Mouse (Mus musculus) kidney, adult 2 months (tissue): Measurements from ENCODE around the gene Prdm16. TPM values are rescaled to one million over a fixed set of nuclear protein-coding genes. Genes with fewer than 3 reads are reported as not detected.

Experiments used
- DNase-seq: peaks from one replicate; pipeline ENCODE4 v3.0.0; 2021
- H3K27ac ChIP-seq: fragments of 200-500 bp; 2 replicates; pipeline ENCODE4 v1.5.1; 2012; ENCODE audit warnings: low read depth, low read length, control low read depth, inconsistent platforms; ENCODE audit not compliant: insufficient read depth
- H3K27me3 ChIP-seq: fragments of 200-500 bp; replicated peaks from 2 replicates; pipeline ENCODE4 v1.6.1; 2012; ENCODE audit warnings: mild to moderate bottlenecking, moderate library complexity, low read length, inconsistent platforms; ENCODE audit not compliant: control insufficient read depth, insufficient read depth
- H3K36me3 ChIP-seq: fragments of 200-500 bp; 2 replicates; pipeline ENCODE4 v1.6.1; 2012; ENCODE audit warnings: mild to moderate bottlenecking, moderate library complexity, low read length, inconsistent platforms; ENCODE audit not compliant: control insufficient read depth, insufficient read depth
- H3K4me1 ChIP-seq: fragments of 200-500 bp; 2 replicates; pipeline ENCODE4 v1.6.1; 2011; ENCODE audit warnings: low read length; ENCODE audit not compliant: control insufficient read depth, insufficient read depth
- H3K4me3 ChIP-seq: fragments of 200-500 bp; 2 replicates; pipeline ENCODE4 v1.5.1; 2011; ENCODE audit warnings: mild to moderate bottlenecking, low read depth, low read length, control low read depth; ENCODE audit not compliant: insufficient read depth
- CTCF ChIP-seq: fragments of 200-500 bp; conservative IDR thresholded peaks from 2 replicates; pipeline ENCODE4 v1.5.1; 2011; ENCODE audit warnings: low read depth, mild to moderate bottlenecking, control low read depth, low read length, moderate library complexity, mixed read lengths; ENCODE audit not compliant: insufficient read depth, insufficient read length
- POLR2A ChIP-seq: fragments of 200-500 bp; IDR thresholded peaks from one replicate; pipeline ENCODE4 v1.6.1; 2011; ENCODE audit warnings: low read depth, low read length, control low read depth
- WGBS: fragments of 180-500 bp; shearing (Covaris S2); methylation state at CpG from one replicate; pipeline ENCODE4 v1.1.7; 2018; 5-methylcytosine and 5-hydroxymethylcytosine counted together
- polyA plus RNA-seq: library from polyadenylated mRNA; depleted of rRNA; stranded (reverse); fragments of >200 nt; gene quantifications from 2 replicates; pipeline ENCODE4 v1.2.3, GENCODE M21; 2012

Gene Prdm16
- polyA plus RNA-seq, 1 experiment = 7.1 TPM

DNA sequence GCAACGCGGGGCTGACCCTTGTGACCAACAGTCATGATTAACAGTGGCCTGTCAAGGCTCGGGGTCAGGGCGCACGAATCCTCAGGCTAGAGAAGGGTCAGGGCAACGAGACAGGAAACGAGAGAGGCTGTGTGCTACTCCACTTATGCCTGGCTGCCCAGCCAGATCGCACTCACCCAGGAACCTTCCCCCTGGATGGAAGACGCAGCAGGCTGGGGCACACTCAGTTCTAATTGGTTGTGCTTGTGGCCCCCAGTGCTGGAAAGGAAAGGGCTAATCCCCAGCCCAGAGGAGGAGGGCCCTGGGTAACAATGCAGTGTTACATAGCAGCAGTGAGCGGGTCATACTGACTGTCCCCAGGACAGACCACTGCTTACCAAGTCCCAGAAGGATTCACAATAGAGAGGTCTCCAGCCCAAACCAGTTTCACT lies 66.2 kb downstream of the Prdm16 start:
- H3K36me3 ChIP-seq = no peaks in the 10 kb centered on the region
- DNase-seq = peak; percentile 37
- H3K4me3 ChIP-seq = no peak overlapping the region
- H3K27me3 ChIP-seq = no peaks in the 10 kb centered on the region
- 21% methylated on average over 10 of the region's 10 CpGs for WGBS
- H3K4me1 ChIP-seq = no peaks in the 10 kb centered on the region
- H3K27ac ChIP-seq = no peak overlapping the region
- TF ChIP-seq POLR2A = no peak
- no peak for TF ChIP-seq CTCF

DNA sequence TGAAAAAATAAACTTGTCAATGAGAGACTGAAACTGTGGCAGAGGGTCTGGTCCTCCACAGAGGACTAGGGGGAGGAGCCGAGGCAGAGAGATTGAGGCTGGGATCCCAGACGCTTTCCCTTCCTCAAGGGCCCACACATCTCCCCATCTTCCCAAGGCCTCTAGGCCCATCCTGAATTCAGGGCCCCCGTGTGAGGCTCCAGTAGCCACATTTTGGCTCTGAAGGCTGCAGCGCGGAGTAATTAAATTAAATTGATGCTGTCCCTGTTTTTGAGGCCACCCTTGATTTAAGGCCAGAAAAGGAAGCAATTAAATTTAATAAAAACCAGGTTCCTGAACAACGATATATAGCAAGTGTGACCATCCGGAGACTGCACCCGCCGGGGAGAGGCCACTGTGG lies 66.8 kb downstream of the Prdm16 start:
- Histone ChIP-seq H3K36me3 (no peaks in the 10 kb centered on the region), H3K4me1 (no peaks in the 10 kb centered on the region), H3K4me3 (no peak overlapping the region), H3K27me3 (no peaks in the 10 kb centered on the region), H3K27ac (no peak overlapping the region)
- DNase-seq = no peak
- TF ChIP-seq CTCF = no peak
- no peak for TF ChIP-seq POLR2A
- 51% methylated on average over 9 of the region's 9 CpGs for WGBS

DNA sequence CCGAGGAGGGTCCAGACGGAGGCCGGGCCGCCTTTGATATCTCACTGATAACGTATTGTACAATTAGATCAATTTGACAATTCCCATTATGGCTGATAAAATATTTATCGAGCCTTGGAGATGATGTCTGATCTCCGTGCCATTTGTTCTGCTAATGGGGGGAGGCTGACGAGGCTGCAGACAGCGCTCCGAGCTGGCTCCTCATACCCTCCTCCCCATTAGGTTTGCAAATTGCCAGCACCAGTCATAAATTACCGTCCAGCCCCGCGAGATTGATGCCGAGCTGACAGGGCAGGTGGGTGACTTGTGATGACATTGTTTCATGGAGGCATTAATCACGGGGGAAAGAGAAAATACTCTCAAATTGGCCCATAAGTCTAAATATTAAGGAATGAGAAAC lies 67.9 kb downstream of the Prdm16 start:
- Histone ChIP-seq H3K27me3 (no peaks in the 10 kb centered on the region), H3K27ac (no peak overlapping the region), H3K4me3 (no peak overlapping the region), H3K4me1 (no peaks in the 10 kb centered on the region), H3K36me3 (no peaks in the 10 kb centered on the region)
- WGBS = 48% methylated on average over 15 of the region's 15 CpGs
- DNase-seq = no peak
- TF ChIP-seq CTCF (no peak), POLR2A (no peak)

- Histone ChIP-seq H3K36me3 (no peaks in the 10 kb centered on the region), H3K4me1 (no peaks in the 10 kb centered on the region), H3K27me3 (no peaks in the 10 kb centered on the region), H3K4me3 (no peak overlapping the region), H3K27ac (no peak overlapping the region)
- WGBS = 43% methylated on average over 11 of the region's 11 CpGs
- DNase-seq = no peak
- TF ChIP-seq POLR2A = no peak
- no peak for TF ChIP-seq CTCF
Observed at GRCm38 (mm10) chr4:154567942-154568341, 68.7 kb downstream of the Prdm16 start.

DNA sequence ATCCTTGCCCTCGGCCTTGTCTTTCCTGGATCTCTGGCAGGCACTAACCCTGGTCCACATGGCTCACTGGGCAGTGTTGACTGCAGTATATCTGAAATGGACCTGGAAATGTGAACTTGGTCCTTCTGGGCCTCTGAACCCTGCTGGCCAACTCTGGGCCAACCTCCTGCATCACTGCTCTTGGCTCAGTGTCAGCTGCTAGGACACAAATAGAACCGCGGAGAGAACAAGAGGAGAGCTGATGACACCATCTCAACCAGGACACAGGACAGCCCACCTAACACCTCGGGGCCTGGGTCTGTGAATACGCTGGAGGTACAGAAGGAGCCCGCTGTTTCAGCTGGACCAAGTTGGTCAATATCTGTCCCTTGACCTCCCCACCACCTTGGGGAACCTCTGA lies 73.5 kb downstream of the Prdm16 start:
- TF ChIP-seq CTCF (no peak), POLR2A (no peak)
- Histone ChIP-seq H3K36me3 (no peaks in the 10 kb centered on the region), H3K4me1 (no peaks in the 10 kb centered on the region), H3K27me3 (no peaks in the 10 kb centered on the region), H3K27ac (no peak overlapping the region), H3K4me3 (no peak overlapping the region)
- WGBS = 79% methylated on average over 6 of the region's 6 CpGs
- DNase-seq = no peak

- DNase-seq = no peak
- TF ChIP-seq CTCF (no peak), POLR2A (no peak)
- H3K4me1 ChIP-seq = no peaks in the 10 kb centered on the region
- 94% methylated on average over 5 of the region's 5 CpGs for WGBS
- no peak overlapping the region for H3K4me3 ChIP-seq
- H3K27ac ChIP-seq = no peak overlapping the region
- no peaks in the 10 kb centered on the region for H3K27me3 ChIP-seq
- H3K36me3 ChIP-seq = no peaks in the 10 kb centered on the region
Observed at GRCm38 (mm10) chr4:154558041-154558440, 78.6 kb downstream of the Prdm16 start.

DNA sequence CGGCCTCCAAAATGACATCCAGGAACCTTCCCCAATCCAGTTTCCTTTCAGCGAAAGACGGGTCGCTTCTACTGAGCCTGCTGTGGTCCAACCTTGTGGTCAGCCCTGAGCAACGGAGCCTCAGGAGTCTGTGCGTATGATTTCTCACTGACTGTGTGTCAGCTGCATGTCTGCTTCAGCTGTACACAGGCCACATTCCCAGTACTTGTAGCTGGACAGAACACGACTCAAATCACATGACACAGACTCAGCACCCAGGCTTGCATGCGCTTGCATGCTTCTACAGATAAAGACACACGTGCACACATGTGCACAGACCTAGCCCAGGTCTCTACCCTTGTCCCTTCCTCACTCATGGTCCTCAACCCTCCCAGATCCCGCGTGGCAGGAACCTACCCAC lies 79.5 kb downstream of the Prdm16 start:
- Histone ChIP-seq H3K27ac (no peak overlapping the region), H3K4me1 (no peaks in the 10 kb centered on the region), H3K27me3 (no peaks in the 10 kb centered on the region), H3K4me3 (no peak overlapping the region), H3K36me3 (no peaks in the 10 kb centered on the region)
- no peak for DNase-seq
- TF ChIP-seq CTCF (no peak), POLR2A (no peak)
- WGBS = 79% methylated on average over 11 of the region's 11 CpGs

DNA sequence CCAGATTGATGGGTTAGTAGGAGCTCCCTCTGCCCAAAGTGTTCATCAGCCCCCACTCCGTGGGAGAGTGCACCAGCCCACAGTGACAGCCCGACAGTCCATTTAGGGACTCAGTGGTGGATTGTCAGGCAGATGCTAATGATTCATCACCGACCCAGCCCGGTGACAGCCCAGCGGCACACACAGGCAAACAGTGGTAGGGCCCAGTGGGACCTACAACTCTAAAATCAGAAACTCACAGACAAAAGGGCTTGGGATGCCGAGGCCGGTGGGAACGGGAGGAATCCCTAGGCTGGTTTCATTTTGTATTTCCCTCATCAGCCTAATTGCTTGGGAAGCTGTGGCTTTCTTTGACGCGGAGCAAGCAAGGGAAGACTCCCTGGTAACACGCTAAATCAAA lies 80.3 kb downstream of the Prdm16 start:
- DNase-seq = no peak
- no peaks in the 10 kb centered on the region for H3K4me1 ChIP-seq
- 54% methylated on average over 11 of the region's 11 CpGs for WGBS
- H3K27ac ChIP-seq = no peak overlapping the region
- no peaks in the 10 kb centered on the region for H3K27me3 ChIP-seq
- TF ChIP-seq POLR2A = no peak
- TF ChIP-seq CTCF = no peak
- no peaks in the 10 kb centered on the region for H3K36me3 ChIP-seq
- H3K4me3 ChIP-seq = no peak overlapping the region
